Mouse (Mus musculus) lung, postnatal 10 days (tissue): ENCODE measurements around the gene Taf1b.

Source experiments
- DNase-seq: peaks from one replicate; pipeline ENCODE4 v3.0.0; 2021

Gene Taf1b

GRCm38 (mm10) chr12:24555976-24556375 lies 57.8 kb downstream of the Taf1b start:
- no peak for DNase-seq

- DNase-seq = no peak
Measured at GRCm38 (mm10) chr12:24563395-24563960, 65.3 kb downstream of the Taf1b start.

- DNase-seq = no peak
Measured at GRCm38 (mm10) chr12:24565311-24565710, 67.2 kb downstream of the Taf1b start.

GRCm38 (mm10) chr12:24567606-24568005 lies 69.4 kb downstream of the Taf1b start:
- DNase-seq = no peak

GRCm38 (mm10) chr12:24571523-24572392 lies 73.6 kb downstream of the Taf1b start, which contains the start of gene Grhl1:
TSS of gene Grhl1 (plus strand) at chr12:24572283.
- peak; percentile 98 for DNase-seq

- DNase-seq = no peak
Measured at GRCm38 (mm10) chr12:24572421-24573274, 74.5 kb downstream of the Taf1b start.

GRCm38 (mm10) chr12:24573275-24573580 lies 75.1 kb downstream of the Taf1b start:
- no peak for DNase-seq

- no peak for DNase-seq
Measured at GRCm38 (mm10) chr12:24574870-24575269, 76.7 kb downstream of the Taf1b start.

GRCm38 (mm10) chr12:24580452-24580851 lies 82.3 kb downstream of the Taf1b start:
- DNase-seq = no peak

- no peak for DNase-seq
Measured at GRCm38 (mm10) chr12:24580996-24581683, 83.0 kb downstream of the Taf1b start.

GRCm38 (mm10) chr12:24583653-24584052 lies 85.5 kb downstream of the Taf1b start:
- DNase-seq = no peak

- DNase-seq = no peak
Measured at GRCm38 (mm10) chr12:24584835-24585234, 86.7 kb downstream of the Taf1b start.

GRCm38 (mm10) chr12:24586193-24586592 lies 88.0 kb downstream of the Taf1b start:
- DNase-seq = no peak

GRCm38 (mm10) chr12:24590371-24590770 lies 92.2 kb downstream of the Taf1b start:
- DNase-seq = no peak

- no peak for DNase-seq
Measured at GRCm38 (mm10) chr12:24592055-24592454, 93.9 kb downstream of the Taf1b start.

GRCm38 (mm10) chr12:24592956-24593672 lies 95.0 kb downstream of the Taf1b start:
- DNase-seq = peak; percentile 88

- no peak for DNase-seq
Measured at GRCm38 (mm10) chr12:24597376-24597775, 99.2 kb downstream of the Taf1b start.

- no peak for DNase-seq
Measured at GRCm38 (mm10) chr12:24599366-24599895, 101.3 kb downstream of the Taf1b start.

GRCm38 (mm10) chr12:24600074-24600473 lies 101.9 kb downstream of the Taf1b start:
- DNase-seq = no peak

- peak; percentile 89 for DNase-seq
Measured at GRCm38 (mm10) chr12:24600806-24601205, 102.6 kb downstream of the Taf1b start.

- peak; percentile 85 for DNase-seq
Measured at GRCm38 (mm10) chr12:24603266-24603665, 105.1 kb downstream of the Taf1b start.

GRCm38 (mm10) chr12:24606166-24606565 lies 108.0 kb downstream of the Taf1b start:
- DNase-seq = no peak
